Mouse (Mus musculus): ENCODE results near the gene B3galt5.

B3galt5 gene

DNA sequence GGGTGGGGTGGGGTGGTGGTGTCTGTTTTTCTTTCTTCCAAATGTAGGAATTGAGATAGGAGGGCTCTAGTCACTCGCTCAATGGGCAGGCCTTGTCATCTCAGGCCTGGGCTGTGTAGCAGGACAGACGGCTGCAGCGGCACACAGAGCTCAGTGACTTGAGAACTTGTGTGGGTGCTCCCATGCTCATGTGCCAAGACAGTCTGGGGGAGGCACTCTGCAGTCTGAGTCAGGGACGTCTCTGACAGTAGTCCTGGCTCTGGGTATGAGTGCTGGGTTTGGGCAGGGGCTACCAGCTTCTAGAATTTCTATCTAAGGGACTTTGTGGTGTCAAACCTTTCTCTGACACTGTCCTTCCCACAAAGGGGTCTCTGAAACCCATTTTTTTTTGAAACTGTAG is 106.3 kb downstream of the B3galt5 start:
- DNase-seq (ENCODE audit: low read depth, low spot score), result no peak

- peak; percentile 62 for DNase-seq (ENCODE audit: low read depth, low spot score)
Measured at GRCm38 (mm10) chr16:96345117-96345516, 109.5 kb downstream of the B3galt5 start.

GRCm38 (mm10) chr16:96348070-96348469 is 112.5 kb downstream of the B3galt5 start:
- no peak for DNase-seq (ENCODE audit: low read depth, low spot score)

- no peak for DNase-seq (ENCODE audit: low read depth, low spot score)
Measured at GRCm38 (mm10) chr16:96348766-96349165, 113.2 kb downstream of the B3galt5 start.

GRCm38 (mm10) chr16:96351520-96351919 is 115.9 kb downstream of the B3galt5 start:
- no peak for DNase-seq (ENCODE audit: low read depth, low spot score)

DNA sequence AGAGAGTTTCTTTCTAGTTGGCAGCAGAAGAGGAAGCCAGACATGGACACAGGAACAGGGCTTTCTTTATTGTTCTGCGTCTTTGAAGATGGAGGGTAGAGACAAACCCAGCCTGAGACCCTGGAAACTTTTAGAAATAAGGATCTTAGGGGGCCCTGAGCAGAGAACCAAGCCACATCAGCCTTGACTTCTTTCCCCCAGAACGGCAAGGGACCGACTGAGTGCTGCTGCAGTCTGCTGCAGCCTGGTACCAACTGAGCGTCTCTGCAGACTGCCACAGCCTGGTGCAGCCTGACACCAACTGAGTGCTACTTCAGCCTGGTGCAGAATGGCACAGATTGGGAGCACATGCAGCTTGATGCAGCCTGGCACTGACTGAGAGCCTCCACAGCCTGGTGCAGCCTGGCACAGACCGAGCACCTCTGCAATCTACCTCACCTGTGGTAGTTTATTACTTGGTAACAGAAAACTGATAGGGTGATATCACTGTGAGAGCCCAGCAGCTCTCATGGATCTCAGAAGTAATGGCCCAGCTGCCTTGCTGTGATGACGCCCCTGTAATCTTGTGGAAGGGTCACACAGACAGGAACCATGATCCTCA is 117.8 kb downstream of the B3galt5 start:
- no peak for DNase-seq (ENCODE audit: low read depth, low spot score)

- no peak for DNase-seq (ENCODE audit: low read depth, low spot score)
Measured at GRCm38 (mm10) chr16:96353996-96354395, 118.4 kb downstream of the B3galt5 start.

DNA sequence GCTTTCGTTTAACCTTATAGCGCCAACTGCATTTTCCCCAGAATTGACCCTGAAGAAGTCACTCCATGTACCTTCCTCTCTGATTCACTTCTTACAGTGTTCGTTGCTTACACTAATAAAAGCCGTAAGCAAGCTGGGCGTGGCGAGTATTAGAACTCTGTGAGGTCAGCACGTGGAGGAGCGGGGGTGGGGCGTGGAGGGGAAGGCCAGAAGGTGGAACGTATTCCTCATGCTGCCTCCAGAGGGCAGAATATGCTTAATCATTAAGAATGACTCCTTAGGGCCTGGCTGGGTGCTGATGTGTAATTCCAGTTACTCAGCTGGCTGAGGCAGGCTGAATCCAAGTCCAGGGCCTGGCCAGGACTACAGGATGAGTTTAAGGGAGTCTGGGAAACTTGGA is 122.3 kb downstream of the B3galt5 start:
- DNase-seq (ENCODE audit: low read depth, low spot score), result no peak

- DNase-seq (ENCODE audit: low read depth, low spot score), result no peak
Measured at GRCm38 (mm10) chr16:96361305-96362124, 125.9 kb downstream of the B3galt5 start.

GRCm38 (mm10) chr16:96362873-96363272 is 127.3 kb downstream of the B3galt5 start:
- no peak for DNase-seq (ENCODE audit: low read depth, low spot score)

GRCm38 (mm10) chr16:96363277-96363676 is 127.7 kb downstream of the B3galt5 start:
- no peak for DNase-seq (ENCODE audit: low read depth, low spot score)

- no peak for DNase-seq (ENCODE audit: low read depth, low spot score)
Measured at GRCm38 (mm10) chr16:96364870-96365269, 129.3 kb downstream of the B3galt5 start.
